Comparison of ENCODE assay signal across 17 mouse cellular contexts in the genomic region with DNA sequence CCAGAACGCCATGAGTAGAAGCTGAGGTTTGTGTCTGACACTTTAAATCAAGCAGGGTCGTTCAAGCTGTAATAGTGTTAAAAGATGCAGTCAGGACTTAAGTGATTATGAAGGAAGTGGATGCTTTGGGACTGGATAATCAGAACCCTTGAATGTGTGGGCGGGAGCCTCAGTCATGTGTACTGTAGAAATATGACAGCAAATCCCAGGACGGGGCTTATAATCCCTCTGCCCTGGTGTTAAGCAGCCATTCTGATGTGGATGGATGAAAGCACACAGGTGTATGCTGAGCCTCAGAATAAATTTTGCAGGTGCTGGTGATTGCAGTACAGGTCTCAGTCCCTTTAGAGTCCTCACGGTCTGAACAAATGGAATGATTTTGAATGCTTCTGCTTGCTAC.
"Had no signal": no experiment of that assay in that cellular context is flagged by ENCODE, and none has a peak within 500 bp of the region (broad histone marks: within the 10 kb centered on the region; RNA-seq: fewer than 3 reads in every experiment).

No protein-coding gene starts in this region.

- H3K9ac ChIP-seq: limb, embryonic 12.5 days; liver, embryonic 13.5 days; liver, postnatal 0 days; lung, embryonic 15.5 days; midbrain, embryonic 12.5 days; neural tube, embryonic 12.5 days; stomach, embryonic 15.5 days had no signal

- DNase-seq: kidney, adult 8-10 months; kidney, postnatal 25 days; liver; liver, embryonic 13.5 days; liver, postnatal 0 days; lung, postnatal 14 days; right cerebral cortex, postnatal 14 days; thymus, adult 2 months; thymus, postnatal 25 days had no signal

- H3K4me3 ChIP-seq: left cerebral cortex, adult 2 months; limb, embryonic 12.5 days; liver, embryonic 13.5 days; lung, embryonic 15.5 days; megakaryocyte, embryonic 14.5 days; midbrain, embryonic 12.5 days; neural tube, embryonic 12.5 days; stomach, embryonic 15.5 days had no signal

- H3K27ac ChIP-seq: left cerebral cortex, adult 2 months; limb, embryonic 12.5 days; liver, embryonic 13.5 days; lung, embryonic 15.5 days; macrophage; midbrain, embryonic 12.5 days; neural tube, embryonic 12.5 days; stomach, embryonic 15.5 days had no signal

- H3K4me1 ChIP-seq: liver, embryonic 13.5 days; lung, embryonic 15.5 days; megakaryocyte, embryonic 14.5 days; midbrain, embryonic 12.5 days; neural tube, embryonic 12.5 days; stomach, embryonic 15.5 days had no signal

- H3K27me3 ChIP-seq: limb, embryonic 12.5 days; liver, embryonic 13.5 days; lung, embryonic 15.5 days; megakaryocyte, embryonic 14.5 days; midbrain, embryonic 12.5 days; neural tube, embryonic 12.5 days; stomach, embryonic 15.5 days had no signal

- ATAC-seq: liver, postnatal 0 days had no signal

- H3K4me2 ChIP-seq: limb, embryonic 12.5 days; liver, embryonic 13.5 days; lung, embryonic 15.5 days; midbrain, embryonic 12.5 days; neural tube, embryonic 12.5 days; stomach, embryonic 15.5 days had no signal

- H3K36me3 ChIP-seq: limb, embryonic 12.5 days; liver, embryonic 13.5 days; lung, embryonic 15.5 days; midbrain, embryonic 12.5 days; neural tube, embryonic 12.5 days; stomach, embryonic 15.5 days had no signal

- H3K9me3 ChIP-seq: limb, embryonic 12.5 days; lung, embryonic 15.5 days; megakaryocyte, embryonic 14.5 days; midbrain, embryonic 12.5 days; neural tube, embryonic 12.5 days; stomach, embryonic 15.5 days had no signal
